Mouse (Mus musculus): ENCODE measurements around the gene Eln.

GRCm38 (mm10) chr5:134675956-134676759 is 71.0 kb downstream of the Eln start:
- no peak for TF ChIP-seq CTCF (IDR thresholded peaks at IDR 0.05; ENCODE audit: low read depth, low read length)
- no peak for TF ChIP-seq POLR2A (IDR thresholded peaks at IDR 0.05; ENCODE audit: extremely low read depth, insufficient read depth, low read length)

All from liver, adult 2 months (tissue).